9 mouse cellular contexts compared by ENCODE assay signal in genomic region chrX:169685131-169685530, GRCm38 (mm10). TPM values are rescaled to one million over a fixed set of nuclear protein-coding genes. Genes with fewer than 3 reads are reported as not detected.
DNase-seq lines count a peak whose midpoint lies in the region; ATAC-seq and TF ChIP-seq lines count a peak whose summit lies in the region.
"Had no signal": no experiment of that assay in that cellular context is flagged by ENCODE, and none has a peak within 500 bp of the region (broad histone marks: within the 10 kb centered on the region; RNA-seq: fewer than 3 reads in every experiment).

Gene Mid1 (plus strand): TSS chrX:169685199.

- peak within 1 kb of the TSS; percentile 69 for H3K27ac ChIP-seq in heart, embryonic 10.5 days
- H3K27ac ChIP-seq in stomach, embryonic 16.5 days (ENCODE audit: low read length): peak within 1 kb of the TSS; percentile 69

- peak; percentile 76; the same call in 1 of the 2 replicates for ATAC-seq in stomach, embryonic 16.5 days (ENCODE audit: insufficient read depth, low FRiP score)
- no peak for ATAC-seq in inflammation-experienced regulatory T-cells, adult 6 months

- 11% methylated on average over 10 of the region's 10 CpGs for WGBS in heart, embryonic 10.5 days
- WGBS in stomach, embryonic 16.5 days: 20% methylated on average over 10 of the region's 10 CpGs

- H3K4me2 ChIP-seq in stomach, embryonic 16.5 days (ENCODE audit: low read depth, low read length): peak within 1 kb of the TSS; percentile 47

- peak within 1 kb of the TSS; percentile 54 for H3K4me3 ChIP-seq in heart, embryonic 10.5 days
- H3K4me3 ChIP-seq in stomach, embryonic 16.5 days (replicated peaks; ENCODE audit: low read length): peak within 1 kb of the TSS; percentile 48

- H3K36me3 ChIP-seq in heart, embryonic 10.5 days: no peaks in the 10 kb centered on the region
- H3K36me3 ChIP-seq in stomach, embryonic 16.5 days (ENCODE audit: control insufficient read depth, insufficient read depth, low read length): no peaks in the 10 kb centered on the region
- H3K36me3 ChIP-seq: G1E had no signal

- H3K9me3 ChIP-seq in heart, embryonic 10.5 days: no peaks in the 10 kb centered on the region
- H3K9me3 ChIP-seq in stomach, embryonic 16.5 days (replicated peaks; ENCODE audit: control insufficient read depth, low read length): no peaks in the 10 kb centered on the region
- H3K9me3 ChIP-seq: G1E had no signal

- no peak for TF ChIP-seq CTCF in brain, embryonic 14.5 days (IDR thresholded peaks at IDR 0.05; ENCODE audit: borderline replicate concordance, extremely low read depth, insufficient read depth, insufficient read length)

- no peaks in the 10 kb centered on the region for H3K27me3 ChIP-seq in heart, embryonic 10.5 days (ENCODE audit: insufficient read depth, poor library complexity, severe bottlenecking)
- H3K27me3 ChIP-seq in stomach, embryonic 16.5 days (ENCODE audit: control insufficient read depth, insufficient read depth, low read length): no peaks in the 10 kb centered on the region

- DNase-seq in heart, adult 18-20 months: peak; percentile 45 to 47
- DNase-seq in heart, adult 8-10 months (ENCODE audit: low spot score): no peak
- DNase-seq in brain, embryonic 14.5 days (ENCODE audit: low read depth): peak; percentile 29
- peak; percentile 73 for DNase-seq in heart, embryonic 10.5 days (ENCODE audit: low spot score)
- DNase-seq in kidney, postnatal 10 days: peak; percentile 58
- DNase-seq in lung, postnatal 14 days: peak; percentile 11

- no peaks in the 10 kb centered on the region for H3K4me1 ChIP-seq in heart, embryonic 10.5 days
- H3K4me1 ChIP-seq in stomach, embryonic 16.5 days (ENCODE audit: control insufficient read depth, insufficient read depth, low read length): no peaks in the 10 kb centered on the region

- TF ChIP-seq POLR2A in brain, embryonic 14.5 days (IDR thresholded peaks at IDR 0.05; ENCODE audit: borderline replicate concordance, extremely low read depth, insufficient read depth, insufficient read length, poor library complexity, severe bottlenecking): no peak

- H3K9ac ChIP-seq in stomach, embryonic 16.5 days (ENCODE audit: low read length): peak within 1 kb of the TSS; percentile 63

RNA-seq across cellular contexts. Expression of gene Mid1, which starts in this region (rescaled TPM):
- total RNA-seq in heart, adult 18-20 months (2021): 1 to 10 TPM; 3.3 to 5.4 TPM
- 1 to 10 TPM; 2.7 to 4.7 (median 3.4) TPM for total RNA-seq in heart, adult 8-10 months (2022)
- 13.5 and 23.5 TPM in 2 replicates for polyA plus RNA-seq in brain, embryonic 14.5 days (2012; rRNA removed)
- 9.6 and 12.0 TPM in 2 replicates for polyA plus RNA-seq in heart, embryonic 10.5 days (2016; fragmentation: Nextera tagmentation; extraction: Ambion mirVana)
- 5.0 and 6.8 TPM in 2 replicates for polyA plus RNA-seq in stomach, embryonic 16.5 days (2015; fragmentation: Nextera tagmentation; extraction: Ambion mirVana)
- 1 to 10 TPM in 2 of 3 experiments, under 1 TPM in 1; 0.80 to 3.3 (median 1.5) TPM for polyA plus RNA-seq in inflammation-experienced regulatory T-cells, adult 6 months (2017; shearing (Covaris generic))
